Comparison of ENCODE assay signal across 19 mouse cellular contexts in genomic region chr13:49028757-49029539, GRCm38 (mm10).
DNase-seq lines count a peak whose midpoint lies in the region; ATAC-seq lines count a peak whose summit lies in the region.
"Had no signal": no experiment of that assay in that cellular context is flagged by ENCODE, and none has a peak within 500 bp of the region (broad histone marks: within the 10 kb centered on the region; RNA-seq: fewer than 3 reads in every experiment).

No protein-coding gene starts in this region.

- peaks cover 12% of the 10 kb centered on the region for H3K9me3 ChIP-seq in heart, embryonic 13.5 days
- no peaks in the 10 kb centered on the region; the same call in 1 of the 2 replicates for H3K9me3 ChIP-seq in heart, embryonic 11.5 days (replicated peaks; ENCODE audit: control insufficient read depth, low read length)
- H3K9me3 ChIP-seq in lung, embryonic 15.5 days = no peaks in the 10 kb centered on the region
- no peaks in the 10 kb centered on the region for H3K9me3 ChIP-seq in embryonic facial prominence, embryonic 10.5 days
- no peaks in the 10 kb centered on the region for H3K9me3 ChIP-seq in limb, embryonic 15.5 days
- H3K9me3 ChIP-seq: embryonic facial prominence, embryonic 12.5 days; stomach, embryonic 15.5 days had no signal

- H3K4me2 ChIP-seq in heart, embryonic 13.5 days = no peak overlapping the region
- no peak overlapping the region for H3K4me2 ChIP-seq in heart, embryonic 11.5 days
- no peak overlapping the region for H3K4me2 ChIP-seq in lung, embryonic 15.5 days
- H3K4me2 ChIP-seq in limb, embryonic 15.5 days = no peak overlapping the region
- H3K4me2 ChIP-seq: embryonic facial prominence, embryonic 12.5 days; liver, embryonic 11.5 days; stomach, embryonic 15.5 days had no signal

- peaks cover 28% of the 10 kb centered on the region for H3K4me1 ChIP-seq in heart, embryonic 13.5 days
- H3K4me1 ChIP-seq in heart, embryonic 11.5 days (ENCODE audit: control insufficient read depth, insufficient read depth, low read length) = peaks cover 6% of the 10 kb centered on the region; the same call in 1 of the 2 replicates
- 0 out of 2 replicates have a peak, but pooled peaks cover 8% of the 10 kb centered on the region for H3K4me1 ChIP-seq in lung, embryonic 15.5 days
- peaks cover 23% of the 10 kb centered on the region for H3K4me1 ChIP-seq in embryonic facial prominence, embryonic 10.5 days
- H3K4me1 ChIP-seq in limb, embryonic 15.5 days = peaks cover 19% of the 10 kb centered on the region; the same call in 1 of the 2 replicates
- H3K4me1 ChIP-seq: embryonic facial prominence, embryonic 12.5 days had no signal

- H3K9ac ChIP-seq in heart, embryonic 13.5 days = no peak overlapping the region
- no peak overlapping the region for H3K9ac ChIP-seq in heart, embryonic 11.5 days (ENCODE audit: low read depth, low read length)
- no peak overlapping the region for H3K9ac ChIP-seq in lung, embryonic 15.5 days
- no peak overlapping the region for H3K9ac ChIP-seq in limb, embryonic 15.5 days
- H3K9ac ChIP-seq: embryonic facial prominence, embryonic 12.5 days; stomach, embryonic 15.5 days had no signal

- no peak overlapping the region for H3K4me3 ChIP-seq in heart, embryonic 13.5 days
- no peak overlapping the region for H3K4me3 ChIP-seq in heart, embryonic 11.5 days (ENCODE audit: low read depth, low read length)
- H3K4me3 ChIP-seq in lung, embryonic 15.5 days = no peak overlapping the region
- H3K4me3 ChIP-seq in embryonic facial prominence, embryonic 10.5 days = no peak overlapping the region
- no peak overlapping the region for H3K4me3 ChIP-seq in limb, embryonic 15.5 days
- H3K4me3 ChIP-seq: embryonic facial prominence, embryonic 12.5 days; heart, adult 2 months; stomach, embryonic 15.5 days had no signal

- H3K27ac ChIP-seq in heart, embryonic 13.5 days (replicated peaks) = peak overlapping the region; percentile 9; the same call in 1 of the 2 replicates
- no peak overlapping the region for H3K27ac ChIP-seq in heart, embryonic 11.5 days (ENCODE audit: low read depth, low read length)
- H3K27ac ChIP-seq in lung, embryonic 15.5 days = no peak overlapping the region
- 0 out of 2 replicates have a peak overlapping the region, but pooled peaks have one; percentile 19 for H3K27ac ChIP-seq in embryonic facial prominence, embryonic 10.5 days (replicated peaks)
- H3K27ac ChIP-seq in limb, embryonic 15.5 days = peak overlapping the region; percentile 55
- H3K27ac ChIP-seq: embryonic facial prominence, embryonic 12.5 days; heart, adult 2 months; stomach, embryonic 15.5 days had no signal

- WGBS in heart, embryonic 13.5 days = 51% methylated on average over 8 of the region's 8 CpGs
- WGBS in heart, embryonic 11.5 days (ENCODE audit: insufficient replicate concordance) = 62% methylated on average over 8 of the region's 8 CpGs
- 52% methylated on average over 8 of the region's 8 CpGs for WGBS in lung, embryonic 15.5 days
- WGBS in embryonic facial prominence, embryonic 10.5 days = 67% methylated on average over 8 of the region's 8 CpGs
- WGBS in limb, embryonic 15.5 days = 43% methylated on average over 8 of the region's 8 CpGs

- H3K27me3 ChIP-seq in heart, embryonic 13.5 days (replicated peaks) = 0 out of 2 replicates have a peak, but pooled peaks cover 3% of the 10 kb centered on the region
- H3K27me3 ChIP-seq in heart, embryonic 11.5 days (ENCODE audit: control insufficient read depth, insufficient read depth, low read length) = no peaks in the 10 kb centered on the region
- H3K27me3 ChIP-seq in lung, embryonic 15.5 days = no peaks in the 10 kb centered on the region
- H3K27me3 ChIP-seq in embryonic facial prominence, embryonic 10.5 days (replicated peaks; ENCODE audit: low read depth, poor library complexity, severe bottlenecking) = peaks cover 15% of the 10 kb centered on the region; the same call in 1 of the 2 replicates
- H3K27me3 ChIP-seq in limb, embryonic 15.5 days = no peaks in the 10 kb centered on the region
- H3K27me3 ChIP-seq: embryonic facial prominence, embryonic 12.5 days; stomach, embryonic 15.5 days had no signal

- no peaks in the 10 kb centered on the region for H3K36me3 ChIP-seq in heart, embryonic 13.5 days
- H3K36me3 ChIP-seq in heart, embryonic 11.5 days (ENCODE audit: control insufficient read depth, insufficient read depth, low read length) = no peaks in the 10 kb centered on the region
- H3K36me3 ChIP-seq in lung, embryonic 15.5 days = no peaks in the 10 kb centered on the region
- no peaks in the 10 kb centered on the region for H3K36me3 ChIP-seq in embryonic facial prominence, embryonic 10.5 days (replicated peaks)
- no peaks in the 10 kb centered on the region for H3K36me3 ChIP-seq in limb, embryonic 15.5 days
- H3K36me3 ChIP-seq: embryonic facial prominence, embryonic 12.5 days; stomach, embryonic 15.5 days had no signal

- DNase-seq in lung, postnatal 14 days = no peak
- DNase-seq in embryonic facial prominence, embryonic 10.5 days (ENCODE audit: low spot score) = no peak
- no peak for DNase-seq in right cerebral cortex, postnatal 10 days (ENCODE audit: low spot score in 2 of 2)
- DNase-seq: adrenal gland, adult 8-10 months; B cell, adult 2 months; cerebellum, adult 2 months; gastrocnemius, postnatal 14 days; heart, adult 2 months; kidney, adult 9 months; layer of hippocampus, postnatal 36 days; right cerebral cortex, adult 18-20 months had no signal

- no peak for ATAC-seq in heart, embryonic 13.5 days (ENCODE audit: extremely low read depth, insufficient number of reproducible peaks, low FRiP score, low TSS enrichment)
- no peak for ATAC-seq in heart, embryonic 11.5 days (replicated peaks; ENCODE audit: insufficient number of reproducible peaks, low FRiP score, low TSS enrichment)
- ATAC-seq in lung, embryonic 15.5 days (ENCODE audit: borderline replicate concordance, extremely low read depth, low FRiP score, low TSS enrichment) = peak; percentile 69; the same call in 1 of the 2 replicates
- ATAC-seq in limb, embryonic 15.5 days (ENCODE audit: insufficient number of reproducible peaks, low FRiP score, low TSS enrichment, low read depth) = peak; percentile 35; the same call in 1 of the 2 replicates
- ATAC-seq: lung, postnatal 0 days had no signal

Comparison
In these comparisons a context has a peak if more than half of its experiments do, and no peak if none do; other contexts are left out.
1. H3K27ac ChIP-seq: peak in heart, embryonic 13.5 days (single experiment), embryonic facial prominence, embryonic 10.5 days (single experiment) and limb, embryonic 15.5 days (single experiment); none in heart, embryonic 11.5 days (single experiment) and lung, embryonic 15.5 days (single experiment).
2. ATAC-seq: peak in lung, embryonic 15.5 days (single experiment) and limb, embryonic 15.5 days (single experiment); none in heart, embryonic 13.5 days (single experiment) and heart, embryonic 11.5 days (single experiment).